Mouse (Mus musculus): Measurements from ENCODE around the gene Ccdc167. TPM values are rescaled to one million over a fixed set of nuclear protein-coding genes. Genes with fewer than 3 reads are reported as not detected.

Ccdc167 gene
- polyA plus RNA-seq (2015; fragmentation: Nextera tagmentation; extraction: Ambion mirVana), result 13.5 and 13.6 TPM in 2 replicates

DNA sequence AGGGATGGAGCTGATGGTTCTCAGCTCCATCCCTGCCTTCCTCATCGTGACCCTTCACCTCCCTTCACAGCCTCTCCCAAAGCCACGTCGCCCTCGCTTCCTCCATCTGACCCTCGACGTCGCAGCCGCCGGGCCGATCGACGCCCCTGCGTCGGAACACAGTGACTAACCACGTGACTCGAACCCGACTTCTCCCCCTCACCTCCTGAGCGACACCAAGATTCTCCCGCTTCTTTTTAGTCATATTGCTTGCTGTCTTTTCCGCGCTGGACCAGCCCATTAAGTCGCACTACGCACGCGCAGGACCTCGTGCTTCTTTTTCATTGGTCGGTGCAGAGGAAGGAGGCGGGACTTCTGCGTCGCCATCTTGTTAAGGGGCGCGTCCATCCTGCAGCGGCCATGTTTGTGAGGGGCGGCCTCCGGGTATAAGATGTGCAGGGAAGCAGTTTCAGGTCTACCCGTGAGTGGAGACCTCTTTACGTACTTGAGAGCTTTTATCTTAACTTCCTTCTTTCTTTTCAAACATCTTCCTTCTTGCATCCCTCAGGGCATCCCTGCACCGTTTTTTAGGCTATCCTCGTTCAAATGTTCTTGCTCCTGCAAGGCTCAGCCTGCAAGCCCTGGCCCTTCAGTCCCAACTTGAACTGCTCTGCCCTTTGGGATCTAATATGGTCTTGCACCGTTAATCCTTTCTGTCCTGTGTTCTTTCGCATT lies at the start of gene Ccdc167:
TSS of gene Ccdc167 (minus strand) at position 313 of the 714 bp plus-strand sequence.
- peak; percentile 98 for ATAC-seq (ENCODE audit: low read depth)
- Histone ChIP-seq H3K4me2 (ENCODE audit: low read depth, low read length) (peak within 1 kb of the TSS; percentile 88), H3K9ac (ENCODE audit: low read length) (peak within 1 kb of the TSS; percentile 74), H3K27ac (ENCODE audit: low read length) (no peak within 1 kb of the TSS), H3K9me3 (ENCODE audit: control insufficient read depth, low read length) (no peaks in the 10 kb centered on the region), H3K36me3 (ENCODE audit: control insufficient read depth, insufficient read depth, low read length) (no peaks in the 10 kb centered on the region), H3K4me3 (ENCODE audit: low read length) (peak within 1 kb of the TSS; percentile 60), H3K27me3 (ENCODE audit: control insufficient read depth, insufficient read depth, low read depth, low read length) (no peaks in the 10 kb centered on the region), H3K4me1 (replicated peaks; ENCODE audit: control insufficient read depth, insufficient read depth, low read length) (peaks cover 18% of the 10 kb centered on the region)
- WGBS, result 4% methylated on average over 41 of the region's 41 CpGs

DNA sequence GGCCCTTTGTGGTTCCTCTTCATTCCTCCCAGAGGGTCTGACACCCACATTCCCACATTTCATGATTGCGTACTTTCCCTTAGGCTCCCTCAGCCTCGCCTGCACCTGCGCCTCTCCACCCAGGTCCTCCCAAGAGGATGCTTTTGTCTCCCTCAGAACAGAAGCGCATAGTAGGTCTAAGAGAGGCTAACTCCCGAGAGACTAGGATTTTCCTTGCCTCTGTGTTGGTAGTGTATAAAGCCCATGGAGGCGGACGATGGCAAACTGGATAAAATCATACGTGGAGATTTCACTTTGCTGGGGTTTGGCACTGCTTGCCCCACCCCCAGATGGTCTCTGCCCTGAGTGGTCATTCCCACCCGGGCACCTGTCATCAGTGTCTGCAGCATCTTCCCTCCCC lies 48.5 kb upstream of the Ccdc167 start:
- ATAC-seq (ENCODE audit: low read depth), result no peak
- Histone ChIP-seq H3K4me3 (ENCODE audit: low read length) (no peak overlapping the region), H3K27me3 (ENCODE audit: control insufficient read depth, insufficient read depth, low read depth, low read length) (no peaks in the 10 kb centered on the region; the same call in 1 of the 2 replicates), H3K9ac (ENCODE audit: low read length) (no peak overlapping the region), H3K4me2 (ENCODE audit: low read depth, low read length) (no peak overlapping the region), H3K36me3 (ENCODE audit: control insufficient read depth, insufficient read depth, low read length) (no peaks in the 10 kb centered on the region), H3K4me1 (replicated peaks; ENCODE audit: control insufficient read depth, insufficient read depth, low read length) (0 out of 2 replicates have a peak, but pooled peaks cover 2% of the 10 kb centered on the region), H3K27ac (ENCODE audit: low read length) (no peak overlapping the region), H3K9me3 (ENCODE audit: control insufficient read depth, low read length) (no peaks in the 10 kb centered on the region)
- WGBS, result 80% methylated on average over 9 of the region's 9 CpGs

DNA sequence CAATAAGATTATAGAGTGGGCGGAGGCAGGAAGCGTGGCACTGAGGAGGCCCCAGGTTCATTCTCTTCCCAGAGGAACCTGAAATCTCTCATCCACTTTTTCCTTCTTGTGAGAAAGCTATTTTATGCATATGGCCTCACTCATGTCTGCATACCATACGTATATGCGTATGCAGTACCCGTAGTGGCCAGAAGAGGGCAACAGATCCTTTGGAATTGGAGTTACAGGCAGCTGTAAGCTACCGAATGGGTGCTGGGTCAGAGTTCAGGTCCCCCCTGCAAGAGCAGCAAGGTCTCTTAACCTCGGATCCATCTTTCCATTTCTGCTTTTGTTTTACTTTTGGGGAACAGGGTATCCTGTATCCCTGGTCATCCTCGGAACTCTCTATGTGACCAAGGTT lies 45.7 kb upstream of the Ccdc167 start:
- no peak for ATAC-seq (ENCODE audit: low read depth)
- H3K27me3 ChIP-seq (ENCODE audit: control insufficient read depth, insufficient read depth, low read depth, low read length), result no peaks in the 10 kb centered on the region; the same call in 1 of the 2 replicates
- 69% methylated on average over 8 of the region's 8 CpGs for WGBS

DNA sequence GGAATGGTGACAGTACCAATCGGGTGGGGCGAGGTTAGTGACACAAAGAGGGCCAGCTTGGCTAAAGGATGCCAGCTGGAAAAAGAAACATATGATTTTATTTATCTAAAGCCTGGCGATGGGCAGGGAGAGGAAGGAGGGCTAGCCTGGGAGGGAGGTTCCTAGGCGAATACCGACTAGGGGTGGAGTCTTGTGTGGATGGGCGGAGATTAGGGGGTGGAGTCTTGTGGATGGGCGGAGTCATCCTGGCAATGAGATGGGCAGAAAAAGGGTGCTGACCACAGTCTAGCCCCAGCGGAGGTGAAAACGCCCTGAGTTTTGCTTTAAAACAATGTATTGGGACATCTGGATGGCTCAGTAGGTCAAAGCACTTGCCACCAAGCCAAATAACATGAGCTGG lies 45.1 kb upstream of the Ccdc167 start:
- Histone ChIP-seq H3K9me3 (ENCODE audit: control insufficient read depth, low read length) (no peaks in the 10 kb centered on the region), H3K4me3 (ENCODE audit: low read length) (no peak overlapping the region), H3K27me3 (ENCODE audit: control insufficient read depth, insufficient read depth, low read depth, low read length) (no peaks in the 10 kb centered on the region; the same call in 1 of the 2 replicates), H3K4me1 (replicated peaks; ENCODE audit: control insufficient read depth, insufficient read depth, low read length) (0 out of 2 replicates have a peak, but pooled peaks cover 2% of the 10 kb centered on the region), H3K9ac (ENCODE audit: low read length) (no peak overlapping the region), H3K4me2 (ENCODE audit: low read depth, low read length) (no peak overlapping the region), H3K36me3 (ENCODE audit: control insufficient read depth, insufficient read depth, low read length) (no peaks in the 10 kb centered on the region), H3K27ac (ENCODE audit: low read length) (no peak overlapping the region)
- 81% methylated on average over 9 of the region's 9 CpGs for WGBS
- ATAC-seq (ENCODE audit: low read depth), result no peak

More for the DNA sequence above, 45.7 kb upstream of the Ccdc167 start:
- Histone ChIP-seq H3K4me1 (replicated peaks; ENCODE audit: control insufficient read depth, insufficient read depth, low read length) (0 out of 2 replicates have a peak, but pooled peaks cover 2% of the 10 kb centered on the region), H3K27ac (ENCODE audit: low read length) (no peak overlapping the region), H3K9me3 (ENCODE audit: control insufficient read depth, low read length) (no peaks in the 10 kb centered on the region), H3K36me3 (ENCODE audit: control insufficient read depth, insufficient read depth, low read length) (no peaks in the 10 kb centered on the region), H3K9ac (ENCODE audit: low read length) (no peak overlapping the region), H3K4me3 (ENCODE audit: low read length) (no peak overlapping the region), H3K4me2 (ENCODE audit: low read depth, low read length) (no peak overlapping the region)

DNA sequence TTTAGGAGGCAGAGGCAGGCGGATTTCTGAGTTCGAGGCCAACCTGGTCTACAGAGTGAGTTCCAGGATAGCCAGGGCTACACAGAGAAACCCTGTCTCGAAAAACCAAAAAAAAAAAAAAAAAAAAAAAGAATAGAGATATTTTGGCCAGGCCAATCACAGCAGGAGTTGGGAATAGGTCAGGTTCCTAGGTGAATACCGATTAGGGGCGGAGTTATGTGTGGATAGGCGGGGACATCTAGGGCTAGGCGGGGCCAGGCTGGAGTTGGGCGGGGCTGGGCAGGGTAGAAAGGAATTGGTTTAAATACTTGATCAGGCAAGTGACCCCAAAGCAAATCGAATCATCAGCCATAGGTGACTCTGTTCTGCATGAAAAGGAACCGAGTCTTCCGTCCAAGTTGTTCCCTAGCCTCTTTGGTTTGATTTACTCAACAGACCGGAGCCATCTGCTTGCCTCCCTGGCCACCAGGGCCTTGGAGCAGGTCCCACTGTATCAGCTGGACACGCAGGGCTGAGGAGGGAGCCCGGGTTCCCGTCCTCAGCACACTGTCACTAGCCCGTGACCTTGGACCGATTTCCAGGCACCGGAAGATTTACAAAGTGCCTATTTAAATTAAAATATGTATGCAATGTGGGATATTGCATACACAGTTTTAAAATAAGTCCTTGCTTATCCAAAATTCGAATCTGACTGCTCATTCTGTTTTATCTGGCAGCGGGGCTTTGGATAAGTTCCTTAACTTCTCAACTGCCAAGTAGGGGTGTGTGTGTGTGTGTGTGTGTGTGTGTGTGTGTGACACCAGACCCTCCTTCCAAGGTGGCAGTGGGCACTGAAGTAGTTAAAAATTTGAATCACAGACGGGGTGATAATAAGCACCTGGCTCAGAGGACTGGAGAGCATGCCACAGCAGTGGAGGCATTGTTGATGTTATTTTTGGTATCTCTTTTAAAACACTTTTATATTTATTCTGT lies 43.8 kb upstream of the Ccdc167 start:
- Histone ChIP-seq H3K4me2 (ENCODE audit: low read depth, low read length) (no peak overlapping the region), H3K36me3 (ENCODE audit: control insufficient read depth, insufficient read depth, low read length) (no peaks in the 10 kb centered on the region), H3K9me3 (ENCODE audit: control insufficient read depth, low read length) (no peaks in the 10 kb centered on the region), H3K4me1 (replicated peaks; ENCODE audit: control insufficient read depth, insufficient read depth, low read length) (0 out of 2 replicates have a peak, but pooled peaks cover 6% of the 10 kb centered on the region), H3K27me3 (ENCODE audit: control insufficient read depth, insufficient read depth, low read depth, low read length) (no peaks in the 10 kb centered on the region; the same call in 1 of the 2 replicates), H3K27ac (ENCODE audit: low read length) (peak overlapping the region; percentile 63), H3K4me3 (ENCODE audit: low read length) (no peak overlapping the region), H3K9ac (ENCODE audit: low read length) (no peak overlapping the region)
- peak; percentile 88 for ATAC-seq (ENCODE audit: low read depth)
- WGBS, result 62% methylated on average over 20 of the region's 21 CpGs

DNA sequence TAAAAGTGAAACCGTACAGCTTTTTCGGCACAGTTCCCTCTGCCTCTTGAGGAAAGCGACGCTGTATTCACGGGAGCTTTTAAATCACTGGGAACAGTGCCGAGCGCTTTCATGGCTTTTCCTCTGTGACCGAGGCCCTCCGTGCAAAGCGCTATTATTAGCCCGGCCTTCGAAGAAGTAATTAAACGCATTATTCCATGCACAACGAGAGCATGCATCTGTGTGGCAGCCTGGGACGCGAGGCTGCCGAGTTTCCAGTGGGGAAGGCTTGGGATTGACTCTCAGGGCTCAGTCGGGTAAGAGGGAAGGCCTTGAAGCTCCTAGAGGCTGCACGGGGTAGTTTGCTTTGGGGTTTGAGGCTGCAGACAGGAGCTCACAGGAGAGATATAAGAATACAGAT lies 43.1 kb upstream of the Ccdc167 start:
- Histone ChIP-seq H3K9me3 (ENCODE audit: control insufficient read depth, low read length) (no peaks in the 10 kb centered on the region), H3K4me2 (ENCODE audit: low read depth, low read length) (no peak overlapping the region), H3K4me1 (replicated peaks; ENCODE audit: control insufficient read depth, insufficient read depth, low read length) (0 out of 2 replicates have a peak, but pooled peaks cover 6% of the 10 kb centered on the region), H3K9ac (ENCODE audit: low read length) (no peak overlapping the region), H3K27ac (ENCODE audit: low read length) (no peak overlapping the region; the same call in 1 of the 2 replicates), H3K36me3 (ENCODE audit: control insufficient read depth, insufficient read depth, low read length) (no peaks in the 10 kb centered on the region), H3K27me3 (ENCODE audit: control insufficient read depth, insufficient read depth, low read depth, low read length) (no peaks in the 10 kb centered on the region; the same call in 1 of the 2 replicates), H3K4me3 (ENCODE audit: low read length) (no peak overlapping the region)
- ATAC-seq (ENCODE audit: low read depth), result no peak
- 75% methylated on average over 19 of the region's 19 CpGs for WGBS

DNA sequence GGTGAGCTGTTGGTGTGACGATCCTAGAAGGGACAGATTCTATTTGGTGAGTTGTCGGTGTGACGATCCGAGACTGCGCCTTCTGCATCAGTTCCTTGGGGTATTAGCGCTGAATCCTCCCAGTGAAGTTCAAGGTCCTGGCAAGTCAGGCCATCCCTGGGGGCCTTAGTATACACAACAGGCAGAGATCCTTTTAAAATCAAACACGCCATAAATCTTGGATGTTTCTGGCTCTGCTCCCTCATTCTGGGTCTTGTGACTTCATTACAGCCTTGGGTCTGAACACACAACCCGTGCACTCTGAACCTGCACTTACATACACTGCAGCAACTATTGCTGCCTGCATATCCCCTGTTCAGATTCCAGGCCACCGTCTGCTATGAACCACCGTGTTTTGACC lies 39.5 kb upstream of the Ccdc167 start:
- Histone ChIP-seq H3K4me1 (replicated peaks; ENCODE audit: control insufficient read depth, insufficient read depth, low read length) (0 out of 2 replicates have a peak, but pooled peaks cover 6% of the 10 kb centered on the region), H3K4me2 (ENCODE audit: low read depth, low read length) (no peak overlapping the region), H3K9ac (ENCODE audit: low read length) (no peak overlapping the region), H3K9me3 (ENCODE audit: control insufficient read depth, low read length) (no peaks in the 10 kb centered on the region), H3K36me3 (ENCODE audit: control insufficient read depth, insufficient read depth, low read length) (no peaks in the 10 kb centered on the region), H3K4me3 (ENCODE audit: low read length) (no peak overlapping the region), H3K27ac (ENCODE audit: low read length) (no peak overlapping the region), H3K27me3 (ENCODE audit: control insufficient read depth, insufficient read depth, low read depth, low read length) (no peaks in the 10 kb centered on the region)
- ATAC-seq (ENCODE audit: low read depth), result no peak
- WGBS, result 55% methylated on average over 10 of the region's 10 CpGs

DNA sequence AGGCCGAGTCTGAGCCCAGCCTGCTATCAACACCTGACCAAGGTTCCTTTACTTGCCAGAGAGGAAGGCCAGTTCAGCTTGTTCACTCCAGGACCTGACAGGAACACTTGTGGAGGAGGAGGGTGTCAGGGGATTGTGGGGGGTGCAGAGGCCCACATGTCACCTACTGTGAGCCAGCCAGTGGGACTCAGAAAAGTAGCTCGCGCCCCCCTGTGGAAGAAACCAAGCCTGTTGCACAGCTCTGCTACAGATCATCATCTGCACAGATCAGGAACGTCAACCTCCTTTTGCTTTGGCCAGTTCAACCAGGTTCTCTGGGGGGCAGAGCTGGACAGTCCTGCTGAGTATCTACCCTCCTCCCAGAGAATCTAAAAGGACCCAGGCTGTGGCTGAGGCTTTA lies 37.7 kb upstream of the Ccdc167 start:
- Histone ChIP-seq H3K4me1 (replicated peaks; ENCODE audit: control insufficient read depth, insufficient read depth, low read length) (0 out of 2 replicates have a peak, but pooled peaks cover 3% of the 10 kb centered on the region), H3K9ac (ENCODE audit: low read length) (no peak overlapping the region), H3K4me2 (ENCODE audit: low read depth, low read length) (no peak overlapping the region), H3K9me3 (ENCODE audit: control insufficient read depth, low read length) (no peaks in the 10 kb centered on the region), H3K27me3 (ENCODE audit: control insufficient read depth, insufficient read depth, low read depth, low read length) (no peaks in the 10 kb centered on the region), H3K4me3 (ENCODE audit: low read length) (no peak overlapping the region), H3K36me3 (ENCODE audit: control insufficient read depth, insufficient read depth, low read length) (no peaks in the 10 kb centered on the region), H3K27ac (ENCODE audit: low read length) (no peak overlapping the region)
- 47% methylated on average over 4 of the region's 4 CpGs for WGBS
- no peak for ATAC-seq (ENCODE audit: low read depth)

DNA sequence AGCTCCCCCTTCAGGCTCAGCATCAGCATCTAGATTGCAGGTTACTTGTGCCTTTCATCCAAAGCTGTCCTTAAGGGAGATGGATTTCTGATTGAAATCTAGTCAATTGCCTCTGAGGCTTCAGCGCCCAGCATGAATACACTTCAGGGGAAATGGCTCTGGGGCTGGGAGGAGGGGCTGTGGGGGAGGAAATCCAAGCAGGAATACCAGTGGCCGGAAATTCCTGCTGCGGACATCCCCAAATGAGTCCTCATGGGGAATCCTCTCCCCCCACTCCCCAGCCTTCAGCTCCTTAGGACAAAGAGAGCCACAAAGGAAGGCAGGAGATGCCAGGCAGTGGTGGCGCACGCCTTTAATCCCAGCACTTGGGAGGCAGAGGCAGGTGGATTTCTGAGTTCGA lies 30.6 kb upstream of the Ccdc167 start:
- WGBS, result 70% methylated on average over 6 of the region's 6 CpGs
- no peak overlapping the region for H3K4me3 ChIP-seq (ENCODE audit: low read length)
- ATAC-seq (ENCODE audit: low read depth), result no peak

More for the DNA sequence above, 30.6 kb upstream of the Ccdc167 start:
- no peaks in the 10 kb centered on the region for H3K36me3 ChIP-seq (ENCODE audit: control insufficient read depth, insufficient read depth, low read length)
- H3K27me3 ChIP-seq (ENCODE audit: control insufficient read depth, insufficient read depth, low read depth, low read length), result no peaks in the 10 kb centered on the region; the same call in 1 of the 2 replicates
- no peak overlapping the region for H3K9ac ChIP-seq (ENCODE audit: low read length)
- no peaks in the 10 kb centered on the region for H3K9me3 ChIP-seq (ENCODE audit: control insufficient read depth, low read length)
- H3K4me1 ChIP-seq (replicated peaks; ENCODE audit: control insufficient read depth, insufficient read depth, low read length), result peaks cover 5% of the 10 kb centered on the region; the same call in 1 of the 2 replicates
- no peak overlapping the region for H3K27ac ChIP-seq (ENCODE audit: low read length)
- H3K4me2 ChIP-seq (ENCODE audit: low read depth, low read length), result no peak overlapping the region
